Mouse (Mus musculus): Measurements from ENCODE around the gene Slxl1.
"Not testable (repeated sequence)": the region's sequence is repeated elsewhere in the genome, so short reads cannot be mapped to it uniquely, and the experiment has no call there.

Gene Slxl1

DNA sequence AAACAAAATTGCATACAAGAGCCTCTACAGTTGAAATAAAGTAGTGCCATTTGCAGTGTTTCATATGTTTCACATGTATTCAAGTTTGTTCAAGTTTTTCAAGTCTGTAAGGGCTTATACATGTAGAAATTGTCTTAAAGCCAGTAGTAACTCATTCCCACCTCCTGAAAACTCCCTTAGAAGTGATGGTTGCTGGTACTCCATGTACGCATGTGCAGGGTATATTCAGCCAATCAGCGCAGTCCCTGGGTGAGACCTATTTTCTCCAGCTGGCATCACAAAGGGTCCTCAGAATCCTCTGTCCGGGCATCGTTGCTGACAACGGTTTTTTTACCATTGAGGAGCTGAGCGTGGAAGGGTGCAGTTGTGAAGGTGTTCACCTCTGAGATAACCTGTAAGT, at the start of gene Slxl1:
Gene Slxl1, plus strand, starts transcription at position 301 of the 400 bp plus-strand sequence.
- DNase-seq = not testable (repeated sequence)
